Mouse (Mus musculus) lung, postnatal 0 days (tissue): Measurements from ENCODE around the gene Arhgap29.

Experiments
- CTCF ChIP-seq: IDR thresholded peaks from 2 replicates; pipeline ENCODE4 v1.5.1; 2016; ENCODE audit warnings: antibody characterized with exemption, mild to moderate bottlenecking
- EP300 ChIP-seq: IDR thresholded peaks from 2 replicates; pipeline ENCODE4 v1.6.1; 2016; ENCODE audit warnings: antibody characterized with exemption, mild to moderate bottlenecking, control low read depth

- TF ChIP-seq CTCF (no peak), EP300 (no peak)
Measured at GRCm38 (mm10) chr3:122022355-122022754, 70.0 kb downstream of the Arhgap29 start.
